Comparison of ENCODE assay signal across 8 mouse cellular contexts in the genomic region with DNA sequence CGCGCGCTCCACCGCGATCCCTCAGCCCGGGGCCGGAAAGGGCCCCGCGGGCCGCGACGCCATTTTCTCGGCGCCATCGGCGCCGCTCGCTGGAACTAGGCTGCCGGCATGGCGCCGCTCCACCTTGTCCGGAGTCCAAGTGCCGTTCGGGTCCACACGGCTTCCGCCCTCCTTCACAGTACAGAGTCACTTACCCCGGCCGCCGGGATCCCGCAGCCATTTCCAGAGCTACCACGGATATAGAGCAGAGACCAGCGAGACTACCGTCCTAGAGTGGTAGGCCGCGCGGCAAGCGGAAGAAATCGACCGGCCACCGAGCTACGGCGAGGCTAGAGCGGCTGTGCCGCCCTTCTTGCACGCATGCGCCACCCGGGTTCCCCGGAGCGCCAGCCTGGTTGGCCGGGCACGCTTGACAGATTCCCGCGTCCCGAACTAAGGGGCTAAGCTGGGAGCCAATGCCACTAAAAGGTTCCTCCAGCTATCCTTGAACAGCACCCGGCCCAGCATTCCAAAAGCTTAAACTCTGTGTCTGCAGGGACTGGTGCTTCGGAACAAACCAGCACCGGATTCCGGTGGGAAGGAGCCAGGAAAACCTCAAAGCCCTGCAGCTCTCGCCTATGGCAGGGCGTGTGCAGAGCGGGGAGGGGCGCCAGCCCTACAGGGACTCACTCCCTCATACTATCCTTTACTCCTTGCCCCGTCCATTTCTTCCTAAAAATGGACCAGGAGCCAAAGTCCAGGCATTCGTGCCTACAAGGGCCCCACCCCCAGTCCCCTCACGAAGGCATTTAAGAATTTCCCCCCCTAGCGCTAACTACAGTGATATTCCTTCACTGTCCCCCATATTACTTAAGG. TPM values are rescaled to one million over a fixed set of nuclear protein-coding genes. Genes with fewer than 3 reads are reported as not detected.
DNase-seq lines count a peak whose midpoint lies in the region; ATAC-seq lines count a peak whose summit lies in the region.

No protein-coding gene starts in this region.

- H3K9me3 ChIP-seq in forebrain, embryonic 10.5 days: no peaks in the 10 kb centered on the region
- H3K9me3 ChIP-seq in heart, embryonic 15.5 days (replicated peaks): no peaks in the 10 kb centered on the region
- H3K9me3 ChIP-seq in liver, embryonic 13.5 days (replicated peaks): no peaks in the 10 kb centered on the region
- H3K9me3 ChIP-seq in stomach, embryonic 14.5 days (ENCODE audit: control insufficient read depth, low read depth, low read length): no peaks in the 10 kb centered on the region

- peak overlapping the region; percentile 97 for H3K27ac ChIP-seq in forebrain, embryonic 10.5 days
- peak overlapping the region; percentile 95 for H3K27ac ChIP-seq in heart, embryonic 15.5 days
- peak overlapping the region; percentile 93 for H3K27ac ChIP-seq in liver, embryonic 13.5 days
- H3K27ac ChIP-seq in stomach, embryonic 14.5 days (ENCODE audit: low read length): peak overlapping the region; percentile 95

- peaks cover 26% of the 10 kb centered on the region for H3K36me3 ChIP-seq in forebrain, embryonic 10.5 days (replicated peaks)
- H3K36me3 ChIP-seq in heart, embryonic 15.5 days: no peaks in the 10 kb centered on the region
- peaks cover 22% of the 10 kb centered on the region for H3K36me3 ChIP-seq in liver, embryonic 13.5 days
- no peaks in the 10 kb centered on the region for H3K36me3 ChIP-seq in stomach, embryonic 14.5 days (ENCODE audit: control insufficient read depth, insufficient read depth, low read length)

- ATAC-seq in CD4-positive, CD25-positive, alpha-beta regulatory T cell, adult 4 months: peak; percentile 85
- ATAC-seq in heart, embryonic 15.5 days (replicated peaks; ENCODE audit: insufficient number of reproducible peaks, insufficient read depth, low FRiP score, low read depth): peak; percentile 93
- peak; percentile 91 for ATAC-seq in liver, embryonic 13.5 days (ENCODE audit: low read depth)
- peak; percentile 96 for ATAC-seq in stomach, embryonic 14.5 days (ENCODE audit: insufficient number of reproducible peaks, insufficient read depth, low FRiP score, low read depth)

- peak overlapping the region; percentile 88 for H3K9ac ChIP-seq in heart, embryonic 15.5 days
- H3K9ac ChIP-seq in liver, embryonic 13.5 days: peak overlapping the region; percentile 97
- peak overlapping the region; percentile 96 for H3K9ac ChIP-seq in stomach, embryonic 14.5 days (replicated peaks; ENCODE audit: low read depth, low read length)

- DNase-seq in c-Kit-positive CD71-negative TER-119-negative erythroid progenitor cells, embryonic 14.5 days (ENCODE audit: low read depth): peak; percentile 75
- peak; percentile 91 for DNase-seq in forebrain, embryonic 10.5 days (ENCODE audit: extremely low spot score, low spot score)
- peak; percentile 95 for DNase-seq in kidney, postnatal 14 days
- peak; percentile 86 for DNase-seq in liver, embryonic 13.5 days
- DNase-seq in natural killer cell, adult 2 months (ENCODE audit: low spot score in 2 of 2): peak; percentile 87 to 91

- peak overlapping the region; percentile 88 for H3K4me2 ChIP-seq in heart, embryonic 15.5 days
- H3K4me2 ChIP-seq in liver, embryonic 13.5 days: peak overlapping the region; percentile 90
- peak overlapping the region; percentile 82 for H3K4me2 ChIP-seq in stomach, embryonic 14.5 days (replicated peaks; ENCODE audit: low read depth, low read length)

- H3K4me1 ChIP-seq in forebrain, embryonic 10.5 days: peaks cover 39% of the 10 kb centered on the region
- peaks cover 47% of the 10 kb centered on the region for H3K4me1 ChIP-seq in heart, embryonic 15.5 days (replicated peaks)
- peaks cover 90% of the 10 kb centered on the region for H3K4me1 ChIP-seq in liver, embryonic 13.5 days (replicated peaks)
- peaks cover 23% of the 10 kb centered on the region for H3K4me1 ChIP-seq in stomach, embryonic 14.5 days (ENCODE audit: control insufficient read depth, insufficient read depth, low read length)

- WGBS in forebrain, embryonic 10.5 days: under 1% methylated on average over 66 of the region's 66 CpGs
- under 1% methylated on average over 66 of the region's 66 CpGs for WGBS in heart, embryonic 15.5 days
- under 1% methylated on average over 66 of the region's 66 CpGs for WGBS in liver, embryonic 13.5 days (ENCODE audit: insufficient replicate concordance)
- WGBS in stomach, embryonic 14.5 days: under 1% methylated on average over 66 of the region's 66 CpGs

- H3K4me3 ChIP-seq in forebrain, embryonic 10.5 days: peak overlapping the region; percentile 95
- peak overlapping the region; percentile 82 for H3K4me3 ChIP-seq in heart, embryonic 15.5 days
- peak overlapping the region; percentile 86 for H3K4me3 ChIP-seq in liver, embryonic 13.5 days (replicated peaks)
- peak overlapping the region; percentile 96 for H3K4me3 ChIP-seq in stomach, embryonic 14.5 days (ENCODE audit: low read depth, low read length)

- no peaks in the 10 kb centered on the region for H3K27me3 ChIP-seq in forebrain, embryonic 10.5 days (ENCODE audit: poor library complexity, severe bottlenecking)
- H3K27me3 ChIP-seq in heart, embryonic 15.5 days: no peaks in the 10 kb centered on the region
- H3K27me3 ChIP-seq in liver, embryonic 13.5 days: no peaks in the 10 kb centered on the region
- no peaks in the 10 kb centered on the region for H3K27me3 ChIP-seq in stomach, embryonic 14.5 days (ENCODE audit: control insufficient read depth, insufficient read depth, low read length)

RNA-seq across cellular contexts. Expression of a gene that starts 7.8 kb away (rescaled TPM):
- polyA plus RNA-seq in CD4-positive, CD25-positive, alpha-beta regulatory T cell, adult 4 months (2017; shearing (Covaris generic)): 10 to 100 TPM; 49.7 to 73.1 TPM
- polyA plus RNA-seq in forebrain, embryonic 10.5 days (2016; fragmentation: Nextera tagmentation; extraction: Ambion mirVana): 33.8 and 34.3 TPM in 2 replicates
- polyA plus RNA-seq in heart, embryonic 15.5 days (2015; fragmentation: Nextera tagmentation; extraction: Ambion mirVana): 14.0 and 19.0 TPM in 2 replicates
- 10.1 and 12.7 TPM in 2 replicates for polyA plus RNA-seq in liver, embryonic 13.5 days (2015; fragmentation: Nextera tagmentation; extraction: Ambion mirVana)
- 39.4 and 41.2 TPM in 2 replicates for polyA plus RNA-seq in stomach, embryonic 14.5 days (2014; fragmentation: Nextera tagmentation; extraction: Ambion mirVana)

RNA-seq across cellular contexts. Expression of a gene that starts 7.9 kb away (rescaled TPM):
- 10 to 100 TPM; 11.4 to 22.0 TPM for polyA plus RNA-seq in CD4-positive, CD25-positive, alpha-beta regulatory T cell, adult 4 months (2017; shearing (Covaris generic))
- 46.8 and 47.7 TPM in 2 replicates for polyA plus RNA-seq in forebrain, embryonic 10.5 days (2016; fragmentation: Nextera tagmentation; extraction: Ambion mirVana)
- 45.3 and 47.4 TPM in 2 replicates for polyA plus RNA-seq in heart, embryonic 15.5 days (2015; fragmentation: Nextera tagmentation; extraction: Ambion mirVana)
- polyA plus RNA-seq in liver, embryonic 13.5 days (2015; fragmentation: Nextera tagmentation; extraction: Ambion mirVana): 116 and 126 TPM in 2 replicates
- polyA plus RNA-seq in stomach, embryonic 14.5 days (2014; fragmentation: Nextera tagmentation; extraction: Ambion mirVana): 53.4 and 57.1 TPM in 2 replicates

RNA-seq across cellular contexts. Expression of a gene that starts 23.1 kb away (rescaled TPM):
- polyA plus RNA-seq in CD4-positive, CD25-positive, alpha-beta regulatory T cell, adult 4 months (2017; shearing (Covaris generic)): 100 to 1,000 TPM in 1 of 2 experiments, 10 to 100 TPM in 1; 77.3 to 114 TPM
- 0.46 and 0.95 TPM in 2 replicates for polyA plus RNA-seq in forebrain, embryonic 10.5 days (2016; fragmentation: Nextera tagmentation; extraction: Ambion mirVana)
- 0.48 and 1.7 TPM in 2 replicates for polyA plus RNA-seq in heart, embryonic 15.5 days (2015; fragmentation: Nextera tagmentation; extraction: Ambion mirVana)
- 4.8 and 5.5 TPM in 2 replicates for polyA plus RNA-seq in liver, embryonic 13.5 days (2015; fragmentation: Nextera tagmentation; extraction: Ambion mirVana)
- 1.7 and 1.9 TPM in 2 replicates for polyA plus RNA-seq in stomach, embryonic 14.5 days (2014; fragmentation: Nextera tagmentation; extraction: Ambion mirVana)

RNA-seq across cellular contexts. Expression of a gene that starts 59.5 kb away (rescaled TPM):
- under 1 TPM in 1 of 2 experiments, not detected in 1; 0.23 TPM for polyA plus RNA-seq in CD4-positive, CD25-positive, alpha-beta regulatory T cell, adult 4 months (2017; shearing (Covaris generic))
- polyA plus RNA-seq in forebrain, embryonic 10.5 days (2016; fragmentation: Nextera tagmentation; extraction: Ambion mirVana): 0.20 and 0.30 TPM in 2 replicates
- 0.05 and 0.10 TPM in 2 replicates for polyA plus RNA-seq in heart, embryonic 15.5 days (2015; fragmentation: Nextera tagmentation; extraction: Ambion mirVana)
- not detected in 2 replicates for polyA plus RNA-seq in liver, embryonic 13.5 days (2015; fragmentation: Nextera tagmentation; extraction: Ambion mirVana)
- 0.13 and 0.14 TPM in 2 replicates for polyA plus RNA-seq in stomach, embryonic 14.5 days (2014; fragmentation: Nextera tagmentation; extraction: Ambion mirVana)

Comparison
In these comparisons a context has a peak if more than half of its experiments do, and no peak if none do; other contexts are left out.
1. Peak in every context shown above with its lines: DNase-seq, ATAC-seq, H3K4me3 ChIP-seq and H3K27ac ChIP-seq.
2. RNA of a gene that starts 23.1 kb away (polyA plus RNA-seq): 77.3 to 114 TPM in CD4-positive, CD25-positive, alpha-beta regulatory T cell, adult 4 months; 4.8 to 5.5 TPM in liver, embryonic 13.5 days, 1.7 to 1.9 TPM in stomach, embryonic 14.5 days, 0.46 to 0.95 TPM in forebrain, embryonic 10.5 days and 0.48 to 1.7 TPM in heart, embryonic 15.5 days; every median in the first group is over 10 times any median in the second.